Mouse (Mus musculus) induced T-regulatory cell, adult 2 months (primary cell): ENCODE data around the gene Fkbp1a.

Experiments used
- DNase-seq: peaks from one replicate; pipeline ENCODE4 v3.0.0-alpha.2; 2012; ENCODE audit warnings: low read depth

Fkbp1a gene

GRCm38 (mm10) chr2:151609974-151610373 is 67.7 kb downstream of the Fkbp1a start:
- DNase-seq = no peak
